Mouse (Mus musculus): ENCODE results near the gene Pcbp2. TPM values are rescaled to one million over a fixed set of nuclear protein-coding genes. Genes with fewer than 3 reads are reported as not detected.

Gene Pcbp2
- 503 and 615 TPM in 2 replicates for polyA plus RNA-seq (2012; rRNA removed; ENCODE audit: low replicate concordance)

GRCm38 (mm10) chr15:102470183-102470604 is at the start of gene Pcbp2:
Pcbp2 (plus strand) TSS chr15:102470539.

GRCm38 (mm10) chr15:102445146-102445545 is 25.2 kb upstream of the Pcbp2 start, which contains the start of gene Amhr2:
Amhr2 (plus strand) TSS chr15:102445367.

GRCm38 (mm10) chr15:102458904-102459317 is 11.4 kb upstream of the Pcbp2 start, which contains the start of gene Prr13:
Prr13 (plus strand) TSS chr15:102459028.

GRCm38 (mm10) chr15:102503447-102503846 is 33.1 kb downstream of the Pcbp2 start, which contains the start of gene Gm10337:
Gm10337 (plus strand) TSS chr15:102503722.

GRCm38 (mm10) chr15:102516728-102517404 is 46.5 kb downstream of the Pcbp2 start, which contains the start of gene Map3k12:
Map3k12 (minus strand) TSS chr15:102517064.

GRCm38 (mm10) chr15:102517976-102518858 is 47.9 kb downstream of the Pcbp2 start, which contains the start of gene Tarbp2:
Tarbp2 (plus strand) TSS chr15:102518192.

GRCm38 (mm10) chr15:102524892-102525485 is 54.6 kb downstream of the Pcbp2 start, which contains the start of gene Npff:
Npff (minus strand) TSS chr15:102524942.

Other genes starting within 250 kb of the Pcbp2 start
- 6.4 and 14.8 TPM in 2 replicates for gene Itgb7, start 238.6 kb upstream of the Pcbp2 start, polyA plus RNA-seq (2012; rRNA removed; ENCODE audit: low replicate concordance)
- gene Rarg, start 213.0 kb upstream of the Pcbp2 start, polyA plus RNA-seq (2012; rRNA removed; ENCODE audit: low replicate concordance) = 51.9 and 67.6 TPM in 2 replicates
- gene Gm9918, start 200.0 kb upstream of the Pcbp2 start, polyA plus RNA-seq (2012; rRNA removed; ENCODE audit: low replicate concordance) = 0.11 and 0.48 TPM in 2 replicates
- gene Mfsd5, start 191.1 kb upstream of the Pcbp2 start, polyA plus RNA-seq (2012; rRNA removed; ENCODE audit: low replicate concordance) = 111 and 118 TPM in 2 replicates
- 2.7 and 6.0 TPM in 2 replicates for gene Espl1, start 174.3 kb upstream of the Pcbp2 start, polyA plus RNA-seq (2012; rRNA removed; ENCODE audit: low replicate concordance)
- 128 and 134 TPM in 2 replicates for gene Pfdn5, start 144.4 kb upstream of the Pcbp2 start, polyA plus RNA-seq (2012; rRNA removed; ENCODE audit: low replicate concordance)
- 44.8 and 74.2 TPM in 2 replicates for gene Myg1, start 138.8 kb upstream of the Pcbp2 start, polyA plus RNA-seq (2012; rRNA removed; ENCODE audit: low replicate concordance)
- gene Aaas, start 119.8 kb upstream of the Pcbp2 start, polyA plus RNA-seq (2012; rRNA removed; ENCODE audit: low replicate concordance) = 28.0 and 43.4 TPM in 2 replicates
- gene Sp7, start 103.4 kb upstream of the Pcbp2 start, polyA plus RNA-seq (2012; rRNA removed; ENCODE audit: low replicate concordance) = 0.33 and 0.69 TPM in 2 replicates
- 15.4 and 32.6 TPM in 2 replicates for gene Sp1, start 64.4 kb upstream of the Pcbp2 start, polyA plus RNA-seq (2012; rRNA removed; ENCODE audit: low replicate concordance)
- gene Amhr2, start 25.2 kb upstream of the Pcbp2 start, polyA plus RNA-seq (2012; rRNA removed; ENCODE audit: low replicate concordance) = 10.6 and 12.4 TPM in 2 replicates
- 145 and 150 TPM in 2 replicates for gene Prr13, start 11.5 kb upstream of the Pcbp2 start, polyA plus RNA-seq (2012; rRNA removed; ENCODE audit: low replicate concordance)
- not detected in 2 replicates for gene Gm10337, start 33.2 kb downstream of the Pcbp2 start, polyA plus RNA-seq (2012; rRNA removed; ENCODE audit: low replicate concordance)
- 11.1 and 27.7 TPM in 2 replicates for gene Map3k12, start 46.5 kb downstream of the Pcbp2 start, polyA plus RNA-seq (2012; rRNA removed; ENCODE audit: low replicate concordance)
- 62.5 and 90.9 TPM in 2 replicates for gene Tarbp2, start 47.7 kb downstream of the Pcbp2 start, polyA plus RNA-seq (2012; rRNA removed; ENCODE audit: low replicate concordance)
- gene Npff, start 54.4 kb downstream of the Pcbp2 start, polyA plus RNA-seq (2012; rRNA removed; ENCODE audit: low replicate concordance) = 10.2 and 11.7 TPM in 2 replicates
- 0.55 TPM in 1 of 2 replicates, not detected in the other for gene Gm28047, start 154.5 kb downstream of the Pcbp2 start, polyA plus RNA-seq (2012; rRNA removed; ENCODE audit: low replicate concordance)
- gene Atf7, start 154.9 kb downstream of the Pcbp2 start, polyA plus RNA-seq (2012; rRNA removed; ENCODE audit: low replicate concordance) = 116 and 182 TPM in 2 replicates
- 248 and 411 TPM in 2 replicates for gene Atp5g2, start 201.8 kb downstream of the Pcbp2 start, polyA plus RNA-seq (2012; rRNA removed; ENCODE audit: low replicate concordance)

Data from subcutaneous adipose tissue, adult 2 months (tissue).